Mouse (Mus musculus) hindbrain, embryonic 10.5 days (tissue): Measurements from ENCODE around the gene Ppfia3. TPM values are rescaled to one million over a fixed set of nuclear protein-coding genes. Genes with fewer than 3 reads are reported as not detected.
A peak's percentile ranks its signal among the peaks of the same experiment; 100 is the strongest.

Experiments used
- DNase-seq: peaks from one replicate; pipeline ENCODE4 v3.0.0-alpha.2; 2017; ENCODE audit warnings: low spot score
- H3K27ac ChIP-seq: fragments of 300-500 bp; sonication (generic); 2 replicates; pipeline ENCODE4 v1.5.1; 2016; ENCODE audit warnings: mild to moderate bottlenecking, moderate library complexity
- H3K27me3 ChIP-seq: fragments of 300-500 bp; sonication (generic); 2 replicates; pipeline ENCODE4 v1.6.1; 2016; ENCODE audit warnings: mild to moderate bottlenecking; ENCODE audit not compliant: poor library complexity, insufficient read depth, severe bottlenecking
- H3K36me3 ChIP-seq: fragments of 300-500 bp; sonication (generic); 2 replicates; pipeline ENCODE4 v1.6.1; 2016; ENCODE audit warnings: mild to moderate bottlenecking, moderate library complexity
- H3K4me1 ChIP-seq: fragments of 300-500 bp; sonication (generic); replicated peaks from 2 replicates; pipeline ENCODE4 v1.6.1; 2016; ENCODE audit warnings: mild to moderate bottlenecking
- H3K4me3 ChIP-seq: fragments of 300-500 bp; sonication (generic); 2 replicates; pipeline ENCODE4 v1.5.1; 2016; ENCODE audit warnings: mild to moderate bottlenecking, moderate library complexity
- H3K9me3 ChIP-seq: fragments of 300-500 bp; sonication (generic); 2 replicates; pipeline ENCODE4 v1.6.1; 2016; ENCODE audit warnings: mild to moderate bottlenecking, moderate library complexity
- WGBS: fragments of 180-500 bp; shearing (Covaris S2); methylation state at CpG from one replicate; pipeline ENCODE4 v1.1.7; 2016; 5-methylcytosine and 5-hydroxymethylcytosine counted together
- polyA plus RNA-seq: library from polyadenylated mRNA; unstranded; fragments of >200 nt; fragmentation: Nextera tagmentation; extraction: Ambion mirVana; gene quantifications from 2 replicates; pipeline ENCODE4 v1.2.1, GENCODE M21; 2016

The Ppfia3 gene
- polyA plus RNA-seq, 1 experiment from 2014 or later = 12.9 TPM

DNA sequence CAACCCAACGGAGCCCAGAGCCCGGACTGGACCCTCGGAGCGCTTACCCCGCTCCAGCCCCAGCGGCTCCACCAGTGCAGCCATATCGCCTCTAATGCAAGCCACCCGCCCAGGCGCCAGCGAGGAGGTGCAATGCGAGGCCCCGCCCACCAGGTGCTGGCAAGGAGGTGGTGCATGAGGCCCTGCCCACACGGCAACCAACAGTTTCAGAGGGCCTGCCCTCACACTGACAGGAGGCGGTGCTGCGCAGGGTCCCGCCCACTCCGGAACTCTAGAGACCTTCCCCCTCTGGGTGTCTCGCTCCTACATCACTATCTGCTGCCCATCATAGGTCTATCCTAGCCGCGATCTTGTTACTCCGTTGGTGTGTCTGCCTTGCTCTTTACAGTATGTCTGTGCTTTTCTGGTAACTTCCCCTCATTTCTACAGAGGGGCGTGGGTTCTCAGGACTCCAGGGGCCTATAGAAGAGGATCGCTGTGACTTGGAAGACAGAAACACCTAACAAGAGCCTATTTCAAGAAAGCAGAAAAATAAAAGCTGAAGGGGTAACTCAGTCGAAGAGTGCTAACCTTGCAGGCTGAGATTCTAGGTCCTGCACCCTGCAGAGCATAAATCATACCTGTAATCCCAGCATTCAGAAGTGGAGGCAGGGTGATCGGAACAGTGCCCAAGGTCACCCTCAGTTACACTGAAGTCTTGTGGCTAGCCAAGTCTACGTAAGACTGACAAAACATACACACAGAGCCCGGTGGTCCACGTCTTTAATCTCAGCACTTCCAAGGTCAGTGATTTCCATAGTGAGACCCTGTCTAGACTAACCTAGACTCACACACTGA lies 3.9 kb upstream of the Ppfia3 start, which contains the start of gene Lin7b:
TSS of gene Lin7b (minus strand) at position 109 of the 837 bp plus-strand sequence.
- Histone ChIP-seq H3K4me3 (peak within 1 kb of the TSS; percentile 63), H3K4me1 (peaks cover 43% of the 10 kb centered on the region), H3K27ac (peak within 1 kb of the TSS; percentile 59; the same call in 1 of the 2 replicates), H3K9me3 (no peaks in the 10 kb centered on the region), H3K36me3 (peaks cover 37% of the 10 kb centered on the region), H3K27me3 (peaks cover 38% of the 10 kb centered on the region)
- WGBS = 11% methylated on average over 28 of the region's 28 CpGs
- DNase-seq = peak; percentile 88

DNA sequence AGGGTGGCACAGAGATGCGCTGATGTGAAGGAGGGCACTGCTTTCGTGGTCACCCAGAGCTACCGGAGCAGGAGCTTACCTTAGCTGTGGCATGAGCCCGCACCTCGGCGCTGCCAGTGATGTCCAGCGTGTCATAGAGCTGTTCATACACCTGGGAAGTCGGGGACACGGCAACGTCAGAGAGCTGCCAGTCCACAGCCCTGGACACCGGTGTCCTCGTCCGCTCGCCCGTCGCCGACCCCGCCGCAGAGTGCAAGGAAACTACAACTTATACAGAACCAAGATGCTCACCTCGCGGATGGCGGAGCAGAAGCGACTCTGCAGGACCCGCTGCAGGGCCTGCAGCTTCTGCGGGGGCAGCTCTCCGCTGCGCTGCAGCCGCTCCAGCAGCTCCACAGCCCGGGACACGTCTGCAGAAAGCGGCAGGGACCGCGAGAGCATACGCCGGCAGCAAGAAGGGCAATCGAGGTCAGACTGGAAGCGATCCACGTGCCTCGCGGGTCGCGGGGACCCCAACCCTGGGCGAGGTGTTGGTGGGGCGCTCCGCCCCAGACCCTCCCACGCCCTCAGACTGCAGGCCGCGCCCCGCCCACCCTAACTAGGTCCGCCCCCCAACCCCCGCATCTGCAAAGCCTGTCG lies 3.1 kb upstream of the Ppfia3 start:
- Histone ChIP-seq H3K27ac (peak overlapping the region; percentile 59; the same call in 1 of the 2 replicates), H3K4me1 (peaks cover 49% of the 10 kb centered on the region)
- DNase-seq = no peak

DNA sequence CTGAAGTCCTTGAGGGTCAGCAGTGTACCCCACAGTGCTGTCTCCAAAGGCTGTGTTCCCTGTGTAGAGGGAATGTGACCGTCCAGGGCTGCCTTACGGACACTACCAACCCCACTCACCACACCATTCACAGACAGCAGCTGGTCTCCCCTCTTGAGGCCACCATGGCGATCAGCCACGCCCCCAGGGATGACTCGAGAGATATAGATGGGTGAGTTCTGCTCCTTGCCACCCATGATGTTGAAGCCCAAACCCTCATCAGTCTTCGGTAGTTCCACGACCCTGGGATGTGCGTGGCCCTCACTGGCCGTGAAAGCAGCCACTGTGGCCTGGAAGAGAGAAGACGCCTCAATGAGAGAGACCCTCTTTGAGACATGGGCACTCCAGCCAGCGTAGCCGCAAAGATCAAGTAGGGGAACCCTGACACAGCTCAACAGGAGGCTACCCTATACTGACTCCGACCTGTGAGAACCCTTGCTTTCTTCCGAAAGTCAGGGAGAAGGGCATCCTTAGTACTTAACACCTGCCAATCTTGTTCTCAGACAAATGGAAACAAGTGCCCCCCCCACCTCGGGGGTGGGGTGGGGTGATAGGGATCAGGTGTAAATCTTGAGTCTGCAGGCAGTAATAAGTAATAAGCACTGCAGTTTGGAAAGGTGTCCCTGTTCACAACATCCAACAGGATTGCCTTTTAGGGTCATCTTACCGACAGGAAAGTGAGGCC lies 2.4 kb upstream of the Ppfia3 start:
- peaks cover 23% of the 10 kb centered on the region for H3K36me3 ChIP-seq
- no peak for DNase-seq
- WGBS = 78% methylated on average over 16 of the region's 16 CpGs
- H3K4me1 ChIP-seq = peaks cover 49% of the 10 kb centered on the region
- no peak overlapping the region for H3K4me3 ChIP-seq
- H3K27me3 ChIP-seq = peaks cover 53% of the 10 kb centered on the region
- H3K27ac ChIP-seq = no peak overlapping the region
- no peaks in the 10 kb centered on the region for H3K9me3 ChIP-seq

More for the DNA sequence above, 3.1 kb upstream of the Ppfia3 start:
- 9% methylated on average over 52 of the region's 52 CpGs for WGBS
- Histone ChIP-seq H3K4me3 (peak overlapping the region; percentile 63), H3K36me3 (peaks cover 31% of the 10 kb centered on the region), H3K9me3 (no peaks in the 10 kb centered on the region), H3K27me3 (peaks cover 45% of the 10 kb centered on the region)

GRCm38 (mm10) chr7:45368178-45368577 lies 1.4 kb upstream of the Ppfia3 start:
- DNase-seq = no peak
- peak overlapping the region; percentile 85 for H3K4me3 ChIP-seq
- H3K27me3 ChIP-seq = peaks cover 63% of the 10 kb centered on the region
- H3K9me3 ChIP-seq = no peaks in the 10 kb centered on the region
- peaks cover 13% of the 10 kb centered on the region for H3K36me3 ChIP-seq
- H3K27ac ChIP-seq = peak overlapping the region; percentile 88
- peaks cover 49% of the 10 kb centered on the region for H3K4me1 ChIP-seq
- 79% methylated on average over 15 of the region's 15 CpGs for WGBS

- H3K4me3 ChIP-seq = peak overlapping the region; percentile 85
- DNase-seq = peak; percentile 98
- H3K27ac ChIP-seq = peak overlapping the region; percentile 88
- H3K27me3 ChIP-seq = peaks cover 72% of the 10 kb centered on the region
- H3K4me1 ChIP-seq = peaks cover 57% of the 10 kb centered on the region
- under 1% methylated on average over 70 of the region's 70 CpGs for WGBS
- peaks cover 4% of the 10 kb centered on the region for H3K36me3 ChIP-seq
- H3K9me3 ChIP-seq = no peaks in the 10 kb centered on the region
Measured at GRCm38 (mm10) chr7:45367020-45367880, 431 bp upstream of the Ppfia3 start.

GRCm38 (mm10) chr7:45365742-45366651 lies 822 bp downstream of the Ppfia3 start:
- peak overlapping the region; percentile 85 for H3K4me3 ChIP-seq
- peak overlapping the region; percentile 88 for H3K27ac ChIP-seq
- H3K9me3 ChIP-seq = no peaks in the 10 kb centered on the region
- WGBS = 4% methylated on average over 35 of the region's 35 CpGs
- no peaks in the 10 kb centered on the region for H3K36me3 ChIP-seq
- H3K4me1 ChIP-seq = peaks cover 62% of the 10 kb centered on the region
- peaks cover 85% of the 10 kb centered on the region for H3K27me3 ChIP-seq
- DNase-seq = peak; percentile 60

DNA sequence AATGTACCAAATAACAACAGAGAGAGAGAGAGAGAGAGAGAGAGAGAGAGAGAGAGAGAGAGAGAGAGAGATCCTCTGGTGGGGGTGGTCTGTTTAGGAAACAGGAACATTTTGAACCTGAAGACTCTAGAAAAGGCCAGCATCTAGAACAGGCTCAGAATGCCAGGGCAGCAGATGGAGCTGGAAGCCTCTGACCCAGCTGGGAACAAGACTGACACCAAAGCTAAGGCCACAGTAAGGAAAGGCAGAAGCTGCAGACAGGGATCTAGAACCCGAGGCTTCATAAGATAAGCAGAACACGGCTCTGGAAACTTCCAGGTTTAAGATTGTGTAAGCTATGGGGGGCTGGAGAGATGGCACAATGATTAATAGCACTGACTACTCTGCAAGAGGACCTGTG lies 2.8 kb downstream of the Ppfia3 start:
- no peaks in the 10 kb centered on the region; the same call in 1 of the 2 replicates for H3K36me3 ChIP-seq
- H3K4me3 ChIP-seq = no peak overlapping the region
- no peak for DNase-seq
- H3K27ac ChIP-seq = no peak overlapping the region
- peaks cover 48% of the 10 kb centered on the region for H3K4me1 ChIP-seq
- H3K27me3 ChIP-seq = peaks cover 83% of the 10 kb centered on the region
- WGBS = 87% methylated on average over 2 of the region's 2 CpGs
- no peaks in the 10 kb centered on the region for H3K9me3 ChIP-seq

DNA sequence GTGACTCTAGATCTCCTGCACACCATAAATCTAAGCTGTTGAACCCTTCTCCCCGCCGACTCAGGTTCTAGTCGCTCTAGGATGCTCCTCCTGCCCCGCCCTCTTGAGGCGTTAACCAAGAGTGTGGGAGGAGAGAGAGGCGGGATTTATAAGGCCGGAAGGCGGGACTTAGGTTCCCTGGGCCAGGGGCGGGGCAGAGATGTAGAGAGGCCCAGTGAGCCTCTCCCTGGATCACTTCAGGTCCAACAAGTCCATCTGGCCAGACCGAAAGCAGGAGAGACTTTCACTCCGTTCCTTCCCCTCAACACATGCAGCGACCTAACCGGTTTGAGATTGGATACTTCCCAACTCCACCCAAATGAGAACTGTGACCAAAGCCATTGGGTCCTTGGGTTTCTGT lies 4.0 kb downstream of the Ppfia3 start:
- peak; percentile 46 for DNase-seq
- no peak overlapping the region for H3K27ac ChIP-seq
- H3K36me3 ChIP-seq = peaks cover 2% of the 10 kb centered on the region
- peak overlapping the region; percentile 64 for H3K4me3 ChIP-seq
- no peaks in the 10 kb centered on the region for H3K9me3 ChIP-seq
- WGBS = 4% methylated on average over 13 of the region's 13 CpGs
- peaks cover 71% of the 10 kb centered on the region for H3K27me3 ChIP-seq
- H3K4me1 ChIP-seq = peaks cover 42% of the 10 kb centered on the region

- Histone ChIP-seq H3K4me1 (peaks cover 33% of the 10 kb centered on the region), H3K4me3 (peak overlapping the region; percentile 64), H3K27ac (peak overlapping the region; percentile 85), H3K27me3 (peaks cover 67% of the 10 kb centered on the region), H3K9me3 (no peaks in the 10 kb centered on the region), H3K36me3 (peaks cover 15% of the 10 kb centered on the region)
- WGBS = under 1% methylated on average over 43 of the region's 43 CpGs
- DNase-seq = peak; percentile 91
Measured at GRCm38 (mm10) chr7:45361243-45361804, 5.5 kb downstream of the Ppfia3 start.

DNA sequence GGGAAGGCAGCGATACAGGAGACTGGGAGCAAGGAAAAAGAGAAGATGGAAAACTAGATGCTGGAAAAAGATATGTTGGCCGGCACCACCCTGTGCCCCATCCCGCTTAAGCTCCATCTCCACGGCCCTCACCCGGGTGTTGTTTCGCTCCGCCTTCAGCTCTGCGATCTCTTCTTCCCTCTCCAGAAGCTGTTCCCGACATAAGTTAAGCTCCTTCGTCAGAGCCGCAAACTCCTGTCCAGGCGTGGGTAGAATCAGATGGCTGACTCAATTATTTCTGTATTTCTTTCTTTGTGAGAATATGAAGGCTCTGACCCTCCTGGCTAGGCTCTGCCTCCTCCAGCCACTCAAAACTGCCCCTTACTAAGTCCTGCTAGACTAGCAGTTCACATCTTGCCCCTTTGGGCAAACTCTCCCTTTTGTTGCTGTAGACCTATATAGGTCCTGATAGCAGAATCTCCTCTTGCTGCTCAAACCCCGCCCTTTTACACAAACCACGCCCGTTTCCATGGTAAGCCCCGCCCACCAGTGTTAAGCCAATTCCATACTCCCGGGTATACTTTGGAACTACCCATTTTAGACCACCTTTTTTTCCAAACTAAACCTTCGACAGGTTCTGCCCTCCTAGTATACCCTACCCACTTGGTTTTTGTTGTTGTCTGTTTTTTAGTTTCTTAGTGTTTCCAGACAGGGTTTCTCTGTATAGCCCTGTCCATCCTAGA lies 6.3 kb downstream of the Ppfia3 start:
- DNase-seq = no peak
- peaks cover 21% of the 10 kb centered on the region for H3K36me3 ChIP-seq
- H3K27me3 ChIP-seq = peaks cover 67% of the 10 kb centered on the region
- no peak overlapping the region for H3K27ac ChIP-seq
- peak overlapping the region; percentile 64; the same call in 1 of the 2 replicates for H3K4me3 ChIP-seq
- peaks cover 29% of the 10 kb centered on the region for H3K4me1 ChIP-seq
- H3K9me3 ChIP-seq = no peaks in the 10 kb centered on the region
- 53% methylated on average over 18 of the region's 18 CpGs for WGBS
